Mouse (Mus musculus) adrenal gland, postnatal 10 days (tissue): ENCODE results near the gene Wdr43. TPM values are rescaled to one million over a fixed set of nuclear protein-coding genes. Genes with fewer than 3 reads are reported as not detected.
"Not testable (repeated sequence)": the region's sequence is repeated elsewhere in the genome, so short reads cannot be mapped to it uniquely, and the experiment has no call there.

Source experiments
- DNase-seq: peaks from one replicate; pipeline ENCODE4 v3.0.0; 2021; ENCODE audit warnings: mixed read lengths
- long read RNA-seq, 2 experiments: library from polyadenylated mRNA; stranded (forward); transcript quantifications; one replicate each; pipeline ENCODE4 v2.0.0; 2021
- total RNA-seq, 2 experiments: library from RNA; stranded (reverse); gene quantifications; 2 replicates each; pipeline ENCODE4 v1.2.3; 2021

The Wdr43 gene
- total RNA-seq: 10 to 100 TPM; 46.3 to 53.4 TPM
- long read RNA-seq, experiment 1, transcript Wdr43-201 (18 exons, 3,450 nt): major isoform, 67 of 92 reads
- long read RNA-seq, experiment 1, partial matches to known transcripts: 16 of 92 reads
- long read RNA-seq, experiment 1, other reads (novel, unspliced or antisense): 9 of 92 reads
- long read RNA-seq, experiment 2, transcript Wdr43-201 (18 exons, 3,450 nt): major isoform, 30 of 32 reads
- long read RNA-seq, experiment 2, partial matches to known transcripts: 1 of 32 reads
- long read RNA-seq, experiment 2, other reads (novel, unspliced or antisense): 1 of 32 reads

GRCm38 (mm10) chr17:71615638-71616318, at the start of gene Wdr43:
TSS of gene Wdr43 (plus strand) at chr17:71615895.
- DNase-seq: peak; percentile 98

- DNase-seq: no peak
Measured at GRCm38 (mm10) chr17:71579176-71579705, 36.5 kb upstream of the Wdr43 start.

- DNase-seq: peak; percentile 10
Measured at GRCm38 (mm10) chr17:71597881-71598658, 17.6 kb upstream of the Wdr43 start.

- DNase-seq: peak; percentile 93
Measured at GRCm38 (mm10) chr17:71598659-71599554, 16.8 kb upstream of the Wdr43 start.

GRCm38 (mm10) chr17:71616319-71617032, 781 bp downstream of the Wdr43 start:
- DNase-seq: peak; percentile 31

- peak; percentile 15 for DNase-seq
Measured at GRCm38 (mm10) chr17:71617033-71617362, 1.3 kb downstream of the Wdr43 start.

- no peak for DNase-seq
Measured at GRCm38 (mm10) chr17:71617974-71618373, 2.3 kb downstream of the Wdr43 start.

- DNase-seq: no peak
Measured at GRCm38 (mm10) chr17:71631806-71632205, 16.1 kb downstream of the Wdr43 start.

- DNase-seq: no peak
Measured at GRCm38 (mm10) chr17:71633350-71633749, 17.7 kb downstream of the Wdr43 start.

- no peak for DNase-seq
Measured at GRCm38 (mm10) chr17:71636786-71637185, 21.1 kb downstream of the Wdr43 start.

GRCm38 (mm10) chr17:71637750-71638265, 22.1 kb downstream of the Wdr43 start:
- peak; percentile 65 for DNase-seq

GRCm38 (mm10) chr17:71639056-71639455, 23.4 kb downstream of the Wdr43 start:
- DNase-seq: not testable (repeated sequence)

- no peak for DNase-seq
Measured at GRCm38 (mm10) chr17:71640421-71641085, 24.9 kb downstream of the Wdr43 start.

- DNase-seq: no peak
Measured at GRCm38 (mm10) chr17:71642190-71642589, 26.5 kb downstream of the Wdr43 start.

GRCm38 (mm10) chr17:71650011-71650410, 34.3 kb downstream of the Wdr43 start:
- no peak for DNase-seq

GRCm38 (mm10) chr17:71652495-71652894, 36.8 kb downstream of the Wdr43 start:
- no peak for DNase-seq

GRCm38 (mm10) chr17:71652934-71653333, 37.2 kb downstream of the Wdr43 start:
- DNase-seq: no peak

- no peak for DNase-seq
Measured at GRCm38 (mm10) chr17:71657521-71657920, 41.8 kb downstream of the Wdr43 start.

- DNase-seq: no peak
Measured at GRCm38 (mm10) chr17:71658666-71659065, 43.0 kb downstream of the Wdr43 start.

GRCm38 (mm10) chr17:71660390-71660789, 44.7 kb downstream of the Wdr43 start:
- no peak for DNase-seq
